Comparison of ENCODE assay signal across 9 mouse cellular contexts in genomic region chr4:45890066-45890761, GRCm38 (mm10). TPM values are rescaled to one million over a fixed set of nuclear protein-coding genes. Genes with fewer than 3 reads are reported as not detected.
DNase-seq lines count a peak whose midpoint lies in the region; ATAC-seq lines count a peak whose summit lies in the region.
"Had no signal": no experiment of that assay in that cellular context is flagged by ENCODE, and none has a peak within 500 bp of the region (broad histone marks: within the 10 kb centered on the region; RNA-seq: fewer than 3 reads in every experiment).

Ccdc180 (plus strand) TSS chr4:45890303.

- 13% methylated on average over 19 of the region's 19 CpGs for WGBS in embryonic facial prominence, embryonic 13.5 days
- WGBS in heart, embryonic 14.5 days: 20% methylated on average over 19 of the region's 19 CpGs
- 16% methylated on average over 19 of the region's 19 CpGs for WGBS in liver, embryonic 15.5 days (ENCODE audit: insufficient replicate concordance)
- WGBS in stomach, embryonic 16.5 days: 15% methylated on average over 19 of the region's 19 CpGs

- ATAC-seq in embryonic facial prominence, embryonic 13.5 days (ENCODE audit: insufficient number of reproducible peaks, insufficient read depth, low FRiP score, low TSS enrichment, low read depth): 0 out of 2 replicates have a peak, but pooled peaks have one; percentile 43
- no peak for ATAC-seq in heart, embryonic 14.5 days (ENCODE audit: insufficient number of reproducible peaks, insufficient read depth, low FRiP score, low read depth)
- ATAC-seq in liver, embryonic 15.5 days (ENCODE audit: insufficient read depth): peak; percentile 28
- 0 out of 2 replicates have a peak, but pooled peaks have one; percentile 68 for ATAC-seq in stomach, embryonic 16.5 days (ENCODE audit: insufficient read depth, low FRiP score)

- H3K36me3 ChIP-seq in embryonic facial prominence, embryonic 13.5 days: no peaks in the 10 kb centered on the region
- no peaks in the 10 kb centered on the region for H3K36me3 ChIP-seq in heart, embryonic 14.5 days (ENCODE audit: control insufficient read depth, insufficient read depth, low read length)
- no peaks in the 10 kb centered on the region for H3K36me3 ChIP-seq in liver, embryonic 15.5 days (replicated peaks)
- H3K36me3 ChIP-seq in stomach, embryonic 16.5 days (ENCODE audit: control insufficient read depth, insufficient read depth, low read length): no peaks in the 10 kb centered on the region
- H3K36me3 ChIP-seq: G1E had no signal

- no peaks in the 10 kb centered on the region for H3K9me3 ChIP-seq in embryonic facial prominence, embryonic 13.5 days
- no peaks in the 10 kb centered on the region for H3K9me3 ChIP-seq in heart, embryonic 14.5 days (ENCODE audit: control insufficient read depth, low read length)
- no peaks in the 10 kb centered on the region for H3K9me3 ChIP-seq in liver, embryonic 15.5 days (replicated peaks)
- no peaks in the 10 kb centered on the region for H3K9me3 ChIP-seq in stomach, embryonic 16.5 days (replicated peaks; ENCODE audit: control insufficient read depth, low read length)
- H3K9me3 ChIP-seq: G1E had no signal

- DNase-seq in heart, adult 11 months: peak; percentile 97
- no peak for DNase-seq in heart, postnatal 25 days (ENCODE audit: low spot score)
- peak; percentile 82 for DNase-seq in kidney, postnatal 10 days
- peak; percentile 19 to 70 for DNase-seq in natural killer cell, adult 2 months (ENCODE audit: low spot score in 2 of 2)

- no peak within 1 kb of the TSS for H3K9ac ChIP-seq in embryonic facial prominence, embryonic 13.5 days
- H3K9ac ChIP-seq in heart, embryonic 14.5 days (ENCODE audit: low read length): no peak within 1 kb of the TSS
- H3K9ac ChIP-seq in liver, embryonic 15.5 days: no peak within 1 kb of the TSS
- H3K9ac ChIP-seq in stomach, embryonic 16.5 days (ENCODE audit: low read length): no peak within 1 kb of the TSS; the same call in 1 of the 2 replicates

- H3K27me3 ChIP-seq in embryonic facial prominence, embryonic 13.5 days: no peaks in the 10 kb centered on the region
- H3K27me3 ChIP-seq in heart, embryonic 14.5 days (ENCODE audit: control insufficient read depth, insufficient read depth, low read length): no peaks in the 10 kb centered on the region
- no peaks in the 10 kb centered on the region; the same call in 1 of the 2 replicates for H3K27me3 ChIP-seq in liver, embryonic 15.5 days
- no peaks in the 10 kb centered on the region for H3K27me3 ChIP-seq in stomach, embryonic 16.5 days (ENCODE audit: control insufficient read depth, insufficient read depth, low read length)

- peaks cover 10% of the 10 kb centered on the region for H3K4me1 ChIP-seq in embryonic facial prominence, embryonic 13.5 days
- H3K4me1 ChIP-seq in heart, embryonic 14.5 days (ENCODE audit: control insufficient read depth in 2 of 2, insufficient read depth in 2 of 2, low read length in 2 of 2): peaks cover 4 to 5% of the 10 kb centered on the region in 2 experiments; a peak in 3 of 4 replicates
- H3K4me1 ChIP-seq in liver, embryonic 15.5 days (replicated peaks): peaks cover 3% of the 10 kb centered on the region; the same call in 1 of the 2 replicates
- peaks cover 6% of the 10 kb centered on the region for H3K4me1 ChIP-seq in stomach, embryonic 16.5 days (ENCODE audit: control insufficient read depth, insufficient read depth, low read length)

- H3K27ac ChIP-seq in embryonic facial prominence, embryonic 13.5 days: no peak within 1 kb of the TSS
- no peak within 1 kb of the TSS for H3K27ac ChIP-seq in heart, embryonic 14.5 days (replicated peaks in 1 of 2; ENCODE audit: control insufficient read depth in 1 of 2, insufficient read depth in 1 of 2, low read depth in 2 of 2, low read length in 2 of 2)
- H3K27ac ChIP-seq in liver, embryonic 15.5 days (replicated peaks): no peak within 1 kb of the TSS
- H3K27ac ChIP-seq in stomach, embryonic 16.5 days (ENCODE audit: low read length): no peak within 1 kb of the TSS

- peak within 1 kb of the TSS; percentile 52 for H3K4me2 ChIP-seq in embryonic facial prominence, embryonic 13.5 days
- peak within 1 kb of the TSS; percentile 40 for H3K4me2 ChIP-seq in heart, embryonic 14.5 days (ENCODE audit: low read length)
- no peak within 1 kb of the TSS for H3K4me2 ChIP-seq in liver, embryonic 15.5 days
- H3K4me2 ChIP-seq in stomach, embryonic 16.5 days (ENCODE audit: low read depth, low read length): peak within 1 kb of the TSS; percentile 29; the same call in 1 of the 2 replicates

- intact Hi-C loops in heart, postnatal 25 days (cut with DNase I): no loop called here

- H3K4me3 ChIP-seq in embryonic facial prominence, embryonic 13.5 days: no peak within 1 kb of the TSS
- no peak within 1 kb of the TSS for H3K4me3 ChIP-seq in heart, embryonic 14.5 days (ENCODE audit: control insufficient read depth in 1 of 2, insufficient read depth in 1 of 2, low read depth in 1 of 2, low read length in 2 of 2)
- no peak within 1 kb of the TSS for H3K4me3 ChIP-seq in liver, embryonic 15.5 days (replicated peaks)
- no peak within 1 kb of the TSS for H3K4me3 ChIP-seq in stomach, embryonic 16.5 days (replicated peaks; ENCODE audit: low read length)

RNA-seq across cellular contexts. Expression of gene Ccdc180, which starts in this region (rescaled TPM):
- not detected for total RNA-seq in heart, postnatal 25 days (2021)
- polyA plus RNA-seq in embryonic facial prominence, embryonic 13.5 days (2015; fragmentation: Nextera tagmentation; extraction: Ambion mirVana): not detected in 2 replicates
- 0.13 and 0.19 TPM in 2 replicates for polyA plus RNA-seq in heart, embryonic 14.5 days (2014; fragmentation: Nextera tagmentation; extraction: Ambion mirVana)
- polyA plus RNA-seq in liver, embryonic 15.5 days (2015; fragmentation: Nextera tagmentation; extraction: Ambion mirVana): 0.06 and 0.07 TPM in 2 replicates
- polyA plus RNA-seq in stomach, embryonic 16.5 days (2015; fragmentation: Nextera tagmentation; extraction: Ambion mirVana): 0.22 and 0.28 TPM in 2 replicates
- polyA plus RNA-seq: G1E had no signal

Comparison
In these comparisons a context has a peak if more than half of its experiments do, and no peak if none do; other contexts are left out.
1. Peak in ATAC-seq and H3K4me2 ChIP-seq in embryonic facial prominence, embryonic 13.5 days; RNA of the gene not detected or under 1 TPM.
2. Peak in ATAC-seq in liver, embryonic 15.5 days; RNA of the gene not detected or under 1 TPM.
3. Peak in ATAC-seq and H3K4me2 ChIP-seq in stomach, embryonic 16.5 days; RNA of the gene not detected or under 1 TPM.